Mouse (Mus musculus) CH12.LX (cell line): ENCODE measurements around the gene Rnf208. TPM values are rescaled to one million over a fixed set of nuclear protein-coding genes. Genes with fewer than 3 reads are reported as not detected.

ENCODE experiments used
- DNase-seq: peaks from one replicate; pipeline ENCODE4 v3.0.0-alpha.2; 2013; ENCODE audit errors: extremely low read depth
- H3K27ac ChIP-seq: 2 replicates; pipeline ENCODE4 v1.5.1; 2012; ENCODE audit warnings: low read depth, mild to moderate bottlenecking, control low read depth, moderate library complexity; ENCODE audit not compliant: insufficient read depth
- H3K27me3 ChIP-seq: replicated peaks from 2 replicates; pipeline ENCODE3; 2012; ENCODE audit warnings: inconsistent platforms
- H3K36me3 ChIP-seq, 2 experiments: replicated peaks in 1 of 2; 2 replicates each; pipeline versions ENCODE3 to v1.6.1; 2012; ENCODE audit warnings: inconsistent platforms in 1 of 2, low read length in 1 of 2, mild to moderate bottlenecking in 1 of 2, mixed read lengths in 1 of 2, moderate library complexity in 1 of 2; ENCODE audit not compliant: control insufficient read depth in 1 of 2, insufficient read depth in 1 of 2
- H3K4me1 ChIP-seq, 2 experiments: 2 replicates each; pipeline ENCODE4 v1.6.1; 2012; ENCODE audit warnings: inconsistent platforms in 1 of 2, moderate library complexity in 1 of 2; ENCODE audit not compliant: insufficient read depth in 2 of 2, control insufficient read depth in 1 of 2
- H3K4me2 ChIP-seq: 2 replicates; pipeline ENCODE4 v1.6.1; 2012; ENCODE audit warnings: low read depth, mild to moderate bottlenecking, control low read depth; ENCODE audit not compliant: poor library complexity, insufficient read depth, severe bottlenecking
- H3K4me3 ChIP-seq, 3 experiments: fragments of 150-350 bp in 1 of 3; sonication (generic) in 1 of 3; replicated peaks in 1 of 3; 2 replicates each; pipeline versions ENCODE3 to v1.5.1; 2011 to 2012; ENCODE audit warnings: low read depth in 2 of 3, low read length in 2 of 3, mild to moderate bottlenecking in 2 of 3, moderate library complexity in 2 of 3, control low read depth in 1 of 3, improper control_type of control experiment in 1 of 3, inconsistent platforms in 1 of 3, mixed read lengths in 1 of 3; ENCODE audit not compliant: poor library complexity in 1 of 3
- H3K79me2 ChIP-seq: replicated peaks from 2 replicates; pipeline ENCODE4 v1.6.1; 2012; ENCODE audit warnings: mild to moderate bottlenecking, moderate library complexity; ENCODE audit not compliant: control insufficient read depth, poor library complexity, insufficient read depth, severe bottlenecking; ENCODE audit errors: extremely low read depth
- H3K9ac ChIP-seq: 2 replicates; pipeline ENCODE4 v1.6.1; 2012; ENCODE audit warnings: low read depth, mild to moderate bottlenecking, control low read depth, moderate library complexity; ENCODE audit not compliant: insufficient read depth
- H3K9me3 ChIP-seq: replicated peaks from 2 replicates; pipeline ENCODE3; 2012; ENCODE audit warnings: low read length, inconsistent platforms, mixed read lengths
- BHLHE40 ChIP-seq: IDR thresholded peaks from 2 replicates; pipeline ENCODE4 v1.6.1; 2011; ENCODE audit warnings: mild to moderate bottlenecking, low read depth, low read length, improper control_type of control experiment
- CHD2 ChIP-seq: IDR thresholded peaks from 2 replicates; pipeline ENCODE4 v1.6.1; 2011; ENCODE audit warnings: low read length, improper control_type of control experiment
- CTCF ChIP-seq, 2 experiments: IDR thresholded peaks in 1 of 2; conservative IDR thresholded peaks in 1 of 2; 2 replicates each; pipeline ENCODE4 v1.5.1; 2011 to 2012; ENCODE audit warnings: low read depth in 2 of 2, low read length in 2 of 2, improper control_type of control experiment in 1 of 2, inconsistent platforms in 1 of 2, mild to moderate bottlenecking in 1 of 2, moderate library complexity in 1 of 2
- E2F4 ChIP-seq: IDR thresholded peaks from 2 replicates; pipeline ENCODE4 v1.6.1; 2011; ENCODE audit warnings: low read depth, low read length, improper control_type of control experiment; ENCODE audit not compliant: insufficient replicate concordance
- ELF1 ChIP-seq: IDR thresholded peaks from 2 replicates; pipeline ENCODE4 v1.6.1; 2014; ENCODE audit warnings: low read depth, mild to moderate bottlenecking, inconsistent platforms, low read length, improper control_type of control experiment
- EP300 ChIP-seq: IDR thresholded peaks from 2 replicates; pipeline ENCODE4 v1.6.1; 2011; ENCODE audit warnings: low read length, improper control_type of control experiment
- ETS1 ChIP-seq: conservative IDR thresholded peaks from 2 replicates; pipeline ENCODE4 v1.6.1; 2012; ENCODE audit warnings: low read depth, mild to moderate bottlenecking, inconsistent platforms, low read length, improper control_type of control experiment, moderate library complexity
- HCFC1 ChIP-seq: IDR thresholded peaks from 2 replicates; pipeline ENCODE4 v1.6.1; 2012; ENCODE audit warnings: low read depth, mild to moderate bottlenecking, inconsistent platforms, low read length, improper control_type of control experiment
- JUND ChIP-seq: conservative IDR thresholded peaks from 2 replicates; pipeline ENCODE4 v1.6.1; 2011; ENCODE audit warnings: low read depth, low read length, improper control_type of control experiment
- MAFK ChIP-seq: IDR thresholded peaks from 2 replicates; pipeline ENCODE4 v1.6.1; 2011; ENCODE audit warnings: low read length, improper control_type of control experiment; ENCODE audit not compliant: insufficient replicate concordance
- MAX ChIP-seq: IDR thresholded peaks from 2 replicates; pipeline ENCODE4 v1.6.1; 2011; ENCODE audit warnings: low read length, improper control_type of control experiment
- MAZ ChIP-seq: IDR thresholded peaks from 2 replicates; pipeline ENCODE4 v1.6.1; 2012; ENCODE audit warnings: low read depth, mild to moderate bottlenecking, inconsistent platforms, low read length, improper control_type of control experiment, moderate library complexity
- MEF2A ChIP-seq: IDR thresholded peaks from 2 replicates; pipeline ENCODE4 v1.6.1; 2014; ENCODE audit warnings: low read depth, mild to moderate bottlenecking, inconsistent platforms, low read length, improper control_type of control experiment, borderline replicate concordance
- MXI1 ChIP-seq: IDR thresholded peaks from 2 replicates; pipeline ENCODE4 v1.6.1; 2011; ENCODE audit warnings: mild to moderate bottlenecking, low read depth, low read length, improper control_type of control experiment
- MYC ChIP-seq: IDR thresholded peaks from 2 replicates; pipeline ENCODE4 v1.6.1; 2011; ENCODE audit warnings: low read depth, mild to moderate bottlenecking, improper control_type of control experiment, low read length
- NELFE ChIP-seq: IDR thresholded peaks from 2 replicates; pipeline ENCODE4 v1.6.1; 2011; ENCODE audit warnings: low read depth, low read length, improper control_type of control experiment
- PAX5 ChIP-seq: IDR thresholded peaks from 2 replicates; pipeline ENCODE4 v1.6.1; 2012; ENCODE audit warnings: low read length, inconsistent platforms, mixed read lengths
- TCF12 ChIP-seq: IDR thresholded peaks from 2 replicates; pipeline ENCODE4 v1.6.1; 2014; ENCODE audit warnings: low read depth, mild to moderate bottlenecking, inconsistent platforms, low read length, improper control_type of control experiment
- USF2 ChIP-seq: conservative IDR thresholded peaks from 2 replicates; pipeline ENCODE4 v1.6.1; 2011; ENCODE audit warnings: low read depth, low read length, improper control_type of control experiment
- ZMIZ1 ChIP-seq: IDR thresholded peaks from 2 replicates; pipeline ENCODE4 v1.6.1; 2012; ENCODE audit warnings: low read depth, mild to moderate bottlenecking, inconsistent platforms, low read length, improper control_type of control experiment
- ZNF384 ChIP-seq: IDR thresholded peaks from 2 replicates; pipeline ENCODE4 v1.6.1; 2012; ENCODE audit warnings: low read depth, low read length, improper control_type of control experiment, inconsistent platforms
- dilution Hi-C: fragments of 300-500 bp; cut with MboI; formaldehyde crosslinking; loops from 2 replicates; pipeline ENCODE4 v1.14.3; 2020; ENCODE audit warnings: low sequenced_read_pairs; ENCODE audit not compliant: extremely low pct_unique_long_range_greater_than_20kb, extremely low pct_ligation_motif_present
- in situ Hi-C: fragments of 300-500 bp; cut with MboI; formaldehyde crosslinking; loops from 3 replicates; pipeline ENCODE4 v1.14.3; 2019; ENCODE audit warnings: low sequenced_read_pairs, low pct_ligation_motif_present, low pct_unique_long_range_greater_than_20kb, mixed read lengths
- polyA plus RNA-seq: library from polyadenylated mRNA; unstranded; fragments of >175 nt; gene quantifications from 2 replicates; pipeline ENCODE4 v1.2.1, GENCODE M21; 2012; ENCODE audit warnings: low read depth; ENCODE audit not compliant: insufficient read length
- total RNA-seq, 2 experiments: library from RNA; depleted of rRNA; stranded (reverse); fragments of 300-350 nt in 1 of 2; fragments of >200 nt in 1 of 2; gene quantifications; 2 replicates each; pipeline ENCODE4 v1.2.3; 2012 to 2014

The Rnf208 gene
- total and polyA plus RNA-seq, 3 experiments = 0.34 to 1.7 (median 1.4) TPM

DNA sequence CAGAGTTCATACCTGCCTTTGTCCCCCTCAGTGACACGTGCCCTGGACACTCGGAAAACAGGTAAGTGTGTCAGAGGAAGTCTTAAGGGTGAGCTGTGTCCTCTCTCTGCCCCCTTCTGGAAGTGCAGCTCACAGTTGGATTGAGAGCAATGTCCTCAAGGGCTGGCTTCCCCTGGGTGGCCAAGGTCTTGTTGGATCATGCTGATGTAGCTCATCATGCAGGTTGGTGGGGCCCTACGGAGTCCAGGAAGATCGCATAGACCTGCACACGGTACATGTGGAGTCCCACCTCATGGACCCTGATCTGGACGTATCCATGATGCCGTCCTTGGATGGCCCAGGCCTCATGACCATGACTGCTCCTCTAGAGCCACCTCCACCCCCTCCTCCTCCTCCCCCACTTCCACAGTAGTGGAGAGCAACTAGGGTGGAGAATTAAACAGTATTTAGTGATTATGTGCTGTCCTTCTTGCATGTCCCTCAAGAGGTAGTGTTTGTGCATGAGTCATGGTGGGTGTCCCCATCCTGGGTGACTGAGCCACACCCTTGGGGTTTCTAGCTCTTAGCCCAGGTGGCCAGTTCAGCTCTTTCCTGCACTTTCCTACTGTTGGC is 46.8 kb downstream of the Rnf208 start:
- H3K4me2 ChIP-seq = no peak overlapping the region
- in situ Hi-C loops = no loop called here
- H3K9ac ChIP-seq = no peak overlapping the region
- TF ChIP-seq MAX (no peak), ZMIZ1 (no peak), MXI1 (no peak), E2F4 (no peak), MAFK (no peak), ELF1 (no peak), PAX5 (no peak), BHLHE40 (no peak), MAZ (no peak), ETS1 (no peak), MYC (no peak), TCF12 (no peak), HCFC1 (no peak), MEF2A (no peak), CHD2 (no peak), JUND (no peak), ZNF384 (no peak), CTCF (conservative IDR thresholded peaks at IDR 0.05 in 1 of 2, IDR thresholded peaks at IDR 0.05 in 1 of 2; ENCODE audit: low read depth in 2 of 2, low read length in 2 of 2) (no peak)
- TF ChIP-seq, all 38 proteins: peak for 0
- Histone ChIP-seq H3K4me3 (no peak overlapping the region), H3K27me3 (peaks cover 31% of the 10 kb centered on the region), H3K27ac (no peak overlapping the region), H3K36me3 (peaks cover 22 to 34% of the 10 kb centered on the region in 2 experiments), H3K79me2 (no peaks in the 10 kb centered on the region), H3K9me3 (no peaks in the 10 kb centered on the region), H3K4me1 (peaks cover 2 to 4% of the 10 kb centered on the region in 2 experiments; a peak in 3 of 4 replicates)
- DNase-seq = no peak
- dilution Hi-C loops = no loop called here

DNA sequence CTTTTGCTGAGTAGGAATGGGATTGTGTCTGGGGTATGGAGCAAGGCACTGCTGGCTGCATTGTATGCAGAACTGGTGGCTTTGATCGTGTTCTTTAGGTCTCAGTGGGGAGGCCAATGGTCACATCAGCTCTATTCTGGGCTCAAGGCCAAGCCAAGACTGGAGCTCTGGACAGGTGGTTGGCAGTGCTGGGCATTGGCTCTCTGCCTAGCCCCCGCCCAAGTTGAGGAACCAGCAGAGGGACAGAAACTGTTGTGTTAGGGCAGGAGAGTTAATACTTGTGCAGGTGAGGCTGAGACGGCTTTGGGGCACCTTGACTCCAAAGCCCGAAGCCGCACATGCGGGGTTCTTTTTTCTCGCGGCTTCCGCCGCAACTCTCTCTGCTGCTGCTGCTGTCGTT is 47.6 kb downstream of the Rnf208 start, which contains the start of gene Lrrc26:
TSS of gene Lrrc26 (plus strand) at position 265 of the 400 bp plus-strand sequence.
- in situ Hi-C loops (no loop called here), dilution Hi-C loops (no loop called here)
- H3K27me3 ChIP-seq = peaks cover 40% of the 10 kb centered on the region
- H3K4me3 ChIP-seq = no peak within 1 kb of the TSS
- H3K79me2 ChIP-seq = no peaks in the 10 kb centered on the region
- H3K4me1 ChIP-seq = peaks cover 2 to 4% of the 10 kb centered on the region in 2 experiments; a peak in 3 of 4 replicates
- TF ChIP-seq EP300 = no peak
- no peak for TF ChIP-seq NELFE
- no peak for TF ChIP-seq MAFK
- TF ChIP-seq MEF2A = no peak
- TF ChIP-seq USF2 = no peak
- peaks cover 16 to 26% of the 10 kb centered on the region in 2 experiments for H3K36me3 ChIP-seq
- H3K9ac ChIP-seq = no peak within 1 kb of the TSS
- no peak within 1 kb of the TSS for H3K4me2 ChIP-seq
- DNase-seq = no peak
- no peaks in the 10 kb centered on the region for H3K9me3 ChIP-seq
- no peak within 1 kb of the TSS for H3K27ac ChIP-seq
